Mouse (Mus musculus) left cerebral cortex, postnatal 4 days (tissue): ENCODE results near the gene St6galnac4. TPM values are rescaled to one million over a fixed set of nuclear protein-coding genes. Genes with fewer than 3 reads are reported as not detected.

Experiments used
- DNase-seq: peaks from one replicate; pipeline ENCODE4 v3.0.0-alpha.2; 2022
- intact Hi-C: fragments of 180-260 bp; cut with DNase I; formaldehyde crosslinking; loops from one replicate; pipeline ENCODE4 v1.15.1; 2025
- total RNA-seq, 2 experiments: library from RNA; stranded (reverse); gene quantifications; 2 replicates each; pipeline ENCODE4 v1.2.3; 2021

Gene St6galnac4
- total RNA-seq, 2 experiments from 2014 or later, result 35.7 to 38.4 TPM

- intact Hi-C loops, result loop anchor here (5.0 kb wide), 2 partner anchors 82 to 167 kb away; no protein-coding TSS in a partner anchor
Observed at GRCm38 (mm10) chr2:32568941-32569340, 18.0 kb upstream of the St6galnac4 start.

GRCm38 (mm10) chr2:32570698-32571494 lies 16.0 kb upstream of the St6galnac4 start, which contains the start of gene Dpm2:
Gene Dpm2, plus strand, starts transcription at chr2:32570858.
- DNase-seq, result peak; percentile 89
- intact Hi-C loops, result no loop called here

More at GRCm38 (mm10) chr2:32568941-32569340, 18.0 kb upstream of the St6galnac4 start:
- DNase-seq, result no peak

GRCm38 (mm10) chr2:32572196-32572595 lies 14.7 kb upstream of the St6galnac4 start:
- intact Hi-C loops, result no loop called here
- no peak for DNase-seq

- intact Hi-C loops, result no loop called here
- DNase-seq, result no peak
Observed at GRCm38 (mm10) chr2:32574497-32574896, 12.4 kb upstream of the St6galnac4 start, which contains the start of gene Pip5kl1. Gene Pip5kl1, plus strand, starts transcription at chr2:32574797.

GRCm38 (mm10) chr2:32574901-32575585 lies 11.9 kb upstream of the St6galnac4 start:
- DNase-seq, result peak; percentile 52
- intact Hi-C loops, result no loop called here

- intact Hi-C loops, result no loop called here
- peak; percentile 73 for DNase-seq
Observed at GRCm38 (mm10) chr2:32575586-32576160, 11.2 kb upstream of the St6galnac4 start, which contains the start of gene 9430097D07Rik. Gene 9430097D07Rik, minus strand, starts transcription at chr2:32575684.

- no peak for DNase-seq
- intact Hi-C loops, result no loop called here
Observed at GRCm38 (mm10) chr2:32576532-32576931, 10.4 kb upstream of the St6galnac4 start.

- intact Hi-C loops, result no loop called here
- DNase-seq, result no peak
Observed at GRCm38 (mm10) chr2:32578146-32579046, 8.5 kb upstream of the St6galnac4 start.

GRCm38 (mm10) chr2:32581450-32582095 lies 5.3 kb upstream of the St6galnac4 start:
- intact Hi-C loops, result loop anchor here (5.0 kb wide), 1 partner anchor 111 kb away; no protein-coding TSS in a partner anchor
- DNase-seq, result peak; percentile 53

- DNase-seq, result peak; percentile 80
- intact Hi-C loops, result loop anchor here (5.0 kb wide), 1 partner anchor 109 kb away; no protein-coding TSS in a partner anchor
Observed at GRCm38 (mm10) chr2:32582830-32583799, 3.8 kb upstream of the St6galnac4 start.

GRCm38 (mm10) chr2:32585149-32585714 lies 1.7 kb upstream of the St6galnac4 start:
- no peak for DNase-seq
- intact Hi-C loops, result no loop called here

GRCm38 (mm10) chr2:32587731-32588321 lies 931 bp downstream of the St6galnac4 start:
- DNase-seq, result no peak
- intact Hi-C loops, result no loop called here

GRCm38 (mm10) chr2:32589213-32589795 lies 2.4 kb downstream of the St6galnac4 start:
- DNase-seq, result peak; percentile 89

GRCm38 (mm10) chr2:32590224-32590623 lies 3.3 kb downstream of the St6galnac4 start:
- DNase-seq, result no peak
- intact Hi-C loops, result no loop called here

More at GRCm38 (mm10) chr2:32589213-32589795, 2.4 kb downstream of the St6galnac4 start:
- intact Hi-C loops, result no loop called here

- intact Hi-C loops, result no loop called here
- no peak for DNase-seq
Observed at GRCm38 (mm10) chr2:32591249-32591648, 4.4 kb downstream of the St6galnac4 start.

- intact Hi-C loops, result no loop called here
Observed at GRCm38 (mm10) chr2:32596725-32597124, 9.8 kb downstream of the St6galnac4 start.

GRCm38 (mm10) chr2:32597248-32597647 lies 10.4 kb downstream of the St6galnac4 start:
- no peak for DNase-seq
- intact Hi-C loops, result no loop called here

More at GRCm38 (mm10) chr2:32596725-32597124, 9.8 kb downstream of the St6galnac4 start:
- DNase-seq, result peak; percentile 93
